Mouse (Mus musculus): ENCODE measurements around the gene Fam185a. TPM values are rescaled to one million over a fixed set of nuclear protein-coding genes. Genes with fewer than 3 reads are reported as not detected.

The Fam185a gene
- total RNA-seq, 2 experiments from 2014 or later: 1.3 to 2.6 TPM

DNA sequence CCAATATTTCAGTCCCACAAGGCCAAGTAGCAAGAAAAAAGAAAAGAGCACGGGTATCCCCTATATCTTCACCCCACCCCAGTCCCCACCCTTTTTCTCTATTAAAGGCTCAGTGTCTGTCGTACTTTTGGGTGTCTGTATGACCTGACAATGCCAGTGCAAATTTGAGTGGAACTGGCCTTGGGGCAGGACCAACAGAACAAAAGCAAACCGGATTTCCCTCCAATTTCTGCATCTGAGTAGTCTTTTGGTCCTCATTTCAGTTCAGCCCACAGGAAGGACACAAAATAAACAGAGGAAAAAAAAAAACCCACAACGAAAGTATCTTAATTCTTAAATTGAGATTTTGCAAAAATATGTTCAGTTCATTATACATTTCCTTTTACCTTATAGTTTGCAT is 6.1 kb upstream of the Fam185a start:
- no peak for ATAC-seq (replicated peaks; ENCODE audit: low FRiP score, poor library complexity, severe bottlenecking)

DNA sequence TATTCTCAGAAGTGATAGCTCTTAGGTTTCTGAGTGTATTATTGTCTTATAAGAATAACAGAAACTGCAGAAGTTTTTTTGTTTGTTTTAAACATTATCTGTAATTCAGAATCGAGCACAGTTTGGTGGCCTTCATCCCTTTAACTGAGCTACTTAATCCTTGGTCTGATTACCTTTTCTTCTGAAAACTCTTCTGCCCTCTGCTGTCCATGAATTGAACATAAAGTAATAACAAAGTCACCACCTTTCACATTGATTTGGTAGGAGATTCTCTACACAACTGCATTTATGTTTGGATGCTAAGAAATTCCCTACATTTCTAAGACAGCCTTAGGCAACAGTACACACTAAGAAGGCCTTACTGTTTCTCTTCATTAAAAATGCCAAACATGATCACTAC is 4.1 kb upstream of the Fam185a start:
- no peak for ATAC-seq (replicated peaks; ENCODE audit: low FRiP score, poor library complexity, severe bottlenecking)

DNA sequence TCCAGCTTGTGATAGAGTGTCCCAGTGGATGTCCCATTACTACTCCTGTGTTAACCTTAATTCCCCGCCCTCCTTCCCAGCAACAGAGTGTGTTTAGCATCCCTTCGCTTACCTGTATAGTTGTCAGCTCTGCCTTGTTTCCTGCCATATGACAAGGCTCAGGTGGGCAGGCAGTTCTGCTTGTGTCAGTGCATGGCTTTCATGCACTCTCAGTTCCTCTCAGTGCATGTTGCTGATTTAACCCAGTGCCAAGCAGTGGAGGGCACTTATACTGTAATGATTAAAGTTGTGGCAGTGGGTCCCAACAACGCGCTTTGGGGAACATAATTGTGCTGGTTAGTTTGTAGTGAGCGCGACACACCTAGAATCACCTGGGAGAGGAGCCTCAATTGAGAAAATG is 1.9 kb downstream of the Fam185a start:
- no peak for ATAC-seq (replicated peaks; ENCODE audit: low FRiP score, poor library complexity, severe bottlenecking)

DNA sequence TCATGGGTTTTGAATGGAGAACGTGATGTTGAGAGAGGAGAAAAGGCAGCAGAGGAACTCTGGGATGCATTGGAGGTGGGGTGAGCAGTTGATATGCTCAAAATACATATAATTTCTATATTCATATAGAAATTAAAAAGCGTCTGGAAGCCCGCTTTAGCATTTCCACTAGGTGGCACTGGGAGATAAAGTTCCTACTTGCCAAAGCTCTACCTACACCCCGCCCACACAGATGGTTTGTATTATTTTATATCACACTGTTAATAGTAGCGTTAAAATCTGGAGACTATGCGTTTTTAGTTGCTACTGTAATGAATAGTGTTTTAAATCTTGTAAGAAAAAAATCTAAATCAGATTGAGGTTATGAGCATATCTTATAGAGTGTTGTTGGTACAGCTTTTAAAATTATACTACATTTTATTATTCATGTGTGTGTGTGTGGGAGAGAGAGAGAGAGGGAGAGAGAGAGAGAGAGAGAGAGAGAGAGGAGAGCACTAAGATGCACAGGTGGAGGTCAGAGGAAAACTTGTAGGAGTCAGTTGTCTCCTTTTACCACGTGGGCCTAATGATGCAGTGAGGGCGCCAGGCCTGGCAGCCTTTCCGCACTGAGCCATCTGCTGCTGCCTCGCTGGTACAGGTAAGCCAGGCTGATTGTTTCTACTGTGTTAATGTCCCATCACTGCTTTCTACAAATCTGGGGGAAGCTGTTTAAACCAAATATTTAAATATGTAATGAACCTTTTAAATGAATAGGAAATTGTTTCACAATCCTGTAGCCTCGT is 9.6 kb downstream of the Fam185a start:
- ATAC-seq (replicated peaks; ENCODE audit: low FRiP score, poor library complexity, severe bottlenecking): no peak

DNA sequence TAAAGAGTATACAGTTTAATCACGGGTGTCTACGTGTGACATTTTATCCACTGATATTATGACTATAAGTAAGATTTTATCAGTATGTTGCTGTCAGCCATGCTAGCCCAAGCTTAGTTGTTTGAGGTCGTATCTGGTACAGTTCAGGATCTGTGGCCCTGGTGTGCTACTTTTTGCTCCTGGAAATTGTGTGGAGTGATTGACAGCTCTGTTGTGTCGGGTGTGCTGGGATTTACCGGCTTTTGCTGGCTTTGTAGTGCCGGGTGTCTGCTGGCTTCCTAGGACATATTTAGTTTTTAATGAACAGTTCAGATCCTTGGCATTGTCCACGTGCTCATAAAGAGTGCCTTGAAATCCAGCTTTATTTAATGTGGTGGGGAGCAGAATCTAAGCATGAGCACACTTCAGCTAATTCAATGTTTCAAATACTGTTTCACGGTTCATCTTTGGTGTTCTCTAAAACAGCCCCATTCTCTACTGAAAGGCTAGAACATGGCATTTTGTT is 11.8 kb downstream of the Fam185a start:
- no peak for ATAC-seq (replicated peaks; ENCODE audit: low FRiP score, poor library complexity, severe bottlenecking)

DNA sequence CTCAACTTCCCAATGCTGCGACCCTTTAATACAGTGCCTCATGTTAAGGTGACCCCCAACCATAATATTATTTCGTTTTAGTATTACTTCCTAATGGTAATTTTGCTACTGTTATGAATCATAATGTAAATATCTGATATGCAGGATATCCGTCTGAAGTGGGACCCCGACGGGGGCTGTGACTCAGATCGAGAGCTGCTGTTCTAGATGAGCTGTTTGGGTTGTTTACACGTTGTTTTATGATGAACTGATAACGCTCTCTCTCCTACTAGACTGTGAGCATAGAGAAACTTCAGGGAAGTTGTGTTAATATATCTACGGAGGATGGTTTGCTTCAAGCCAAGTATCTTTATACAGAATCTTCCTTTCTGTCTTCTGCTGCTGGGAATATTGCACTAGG is 13.7 kb downstream of the Fam185a start:
- no peak for ATAC-seq (replicated peaks; ENCODE audit: low FRiP score, poor library complexity, severe bottlenecking)

DNA sequence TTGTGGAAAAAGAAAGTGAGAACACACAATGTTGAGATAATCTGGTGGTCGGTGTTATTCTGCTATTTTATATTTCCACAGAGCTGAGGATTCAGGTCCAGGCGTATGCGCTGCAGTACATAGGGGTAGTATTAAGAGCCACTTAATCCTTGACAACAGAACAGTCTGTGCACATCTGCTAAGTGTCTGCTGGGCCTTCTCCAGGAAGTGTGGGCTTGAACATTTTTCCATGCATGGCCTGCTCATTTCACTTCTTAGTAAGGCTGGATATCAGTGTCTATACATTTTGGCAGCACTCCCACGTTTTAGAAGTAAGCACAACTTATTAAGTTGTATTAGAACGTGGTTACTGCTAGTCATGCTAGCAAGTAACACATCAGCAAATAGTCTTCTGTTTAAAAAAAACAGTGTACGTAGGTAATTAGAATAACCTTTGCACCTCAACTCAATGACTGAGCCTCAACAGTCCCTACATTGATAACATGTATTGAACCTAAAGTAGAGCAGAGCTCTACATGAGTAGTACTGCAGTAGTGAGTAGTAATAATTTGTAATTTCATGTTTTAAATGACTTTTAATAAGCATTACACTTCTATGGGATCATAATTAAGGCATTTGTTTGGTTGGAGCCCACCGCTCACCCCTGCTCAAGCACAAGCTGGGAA is 14.8 kb downstream of the Fam185a start:
- no peak for ATAC-seq (replicated peaks; ENCODE audit: low FRiP score, poor library complexity, severe bottlenecking)

DNA sequence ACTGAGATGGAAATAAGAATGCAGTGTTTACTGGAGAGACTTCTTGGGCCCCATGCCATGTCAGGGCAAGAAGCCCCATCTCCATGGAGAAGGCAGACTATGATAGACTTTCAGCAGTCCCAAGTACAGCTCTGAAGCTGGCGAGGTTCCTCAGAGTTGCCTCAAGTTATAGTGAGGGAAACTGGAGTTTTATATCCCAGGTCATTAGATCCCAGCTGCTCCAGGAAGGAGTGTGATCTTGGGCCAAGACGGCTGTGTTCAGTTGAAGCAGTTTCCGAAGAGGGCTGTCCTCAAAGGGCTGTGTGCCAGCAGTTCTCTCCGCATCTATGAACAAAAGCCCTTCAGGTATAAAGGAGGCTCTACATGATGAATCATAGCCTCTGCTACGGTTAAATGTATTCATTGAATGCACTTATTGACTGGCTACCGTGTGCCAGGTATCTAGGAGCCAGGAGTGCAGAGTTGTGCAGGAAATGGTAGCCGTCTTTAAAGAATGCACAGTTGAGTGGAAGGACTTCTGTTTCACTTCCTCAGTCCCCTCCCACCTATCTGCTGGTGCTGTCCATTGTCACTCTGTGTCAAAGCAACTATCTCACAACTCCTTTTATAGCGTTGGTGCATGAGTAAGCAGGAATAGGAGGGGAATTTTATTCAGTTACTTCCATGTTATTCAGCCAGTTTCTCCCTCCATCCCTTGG is 16.2 kb downstream of the Fam185a start:
- ATAC-seq (replicated peaks; ENCODE audit: low FRiP score, poor library complexity, severe bottlenecking): no peak

DNA sequence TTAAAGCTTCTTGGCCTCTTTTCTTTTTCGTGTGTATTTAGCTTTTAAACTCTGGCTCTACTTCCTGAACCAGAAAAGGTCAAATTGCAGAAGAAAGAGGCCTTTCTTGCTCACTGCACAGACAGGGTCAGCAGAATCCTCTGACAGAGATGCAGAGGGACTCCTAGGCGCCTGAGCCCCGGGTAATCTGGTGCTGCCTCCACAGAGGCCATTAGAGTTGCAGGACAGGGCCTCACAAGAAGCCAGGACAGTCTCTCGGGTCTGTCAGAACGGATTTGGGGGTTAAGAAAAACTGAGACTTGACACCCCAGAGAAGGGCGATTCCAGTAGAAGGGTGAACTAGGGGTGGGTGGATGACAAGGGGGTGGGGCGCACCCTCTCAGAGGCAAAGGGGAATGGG is 42.6 kb downstream of the Fam185a start:
- ATAC-seq (replicated peaks; ENCODE audit: low FRiP score, poor library complexity, severe bottlenecking): no peak

DNA sequence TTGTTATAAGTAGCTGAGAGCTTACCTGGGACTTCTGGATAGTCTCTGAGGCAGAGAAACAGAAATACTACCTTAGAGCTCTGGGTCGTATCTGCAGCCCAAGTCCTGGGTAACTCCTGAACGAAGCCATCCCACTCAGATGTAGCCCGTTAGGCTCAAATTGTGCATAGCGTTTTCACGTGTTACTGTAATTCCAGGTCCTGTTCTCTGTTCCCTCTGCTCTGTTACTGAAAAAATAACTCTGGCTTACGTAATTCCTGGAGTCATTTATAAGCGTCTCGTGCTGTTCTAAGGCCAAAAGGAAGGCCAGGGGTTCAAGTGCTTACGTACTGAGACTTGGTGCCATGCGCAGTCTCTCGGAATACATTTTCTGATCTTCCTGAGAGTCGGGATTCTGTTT is 43.3 kb downstream of the Fam185a start:
- no peak for ATAC-seq (replicated peaks; ENCODE audit: low FRiP score, poor library complexity, severe bottlenecking)

DNA sequence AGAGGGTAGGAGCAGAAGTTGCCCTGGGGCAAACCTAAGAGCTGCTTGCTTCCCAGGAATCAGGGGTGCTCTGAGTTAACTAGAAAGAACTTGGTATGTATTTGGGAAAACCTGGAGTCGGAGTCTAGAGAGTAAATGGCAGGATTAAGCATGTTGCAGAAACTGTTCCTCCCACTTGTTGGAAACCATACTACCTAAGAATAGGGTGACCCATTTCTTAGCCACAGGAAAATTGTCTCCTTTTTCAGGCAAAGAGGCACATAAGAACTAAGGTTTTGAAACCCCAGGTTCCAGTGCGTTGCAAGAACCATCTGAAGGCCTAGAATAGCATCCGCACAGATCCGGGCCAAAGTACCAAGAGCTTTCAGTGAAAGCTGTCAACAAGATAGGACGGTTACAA is 53.7 kb downstream of the Fam185a start:
- ATAC-seq (replicated peaks; ENCODE audit: low FRiP score, poor library complexity, severe bottlenecking): no peak

DNA sequence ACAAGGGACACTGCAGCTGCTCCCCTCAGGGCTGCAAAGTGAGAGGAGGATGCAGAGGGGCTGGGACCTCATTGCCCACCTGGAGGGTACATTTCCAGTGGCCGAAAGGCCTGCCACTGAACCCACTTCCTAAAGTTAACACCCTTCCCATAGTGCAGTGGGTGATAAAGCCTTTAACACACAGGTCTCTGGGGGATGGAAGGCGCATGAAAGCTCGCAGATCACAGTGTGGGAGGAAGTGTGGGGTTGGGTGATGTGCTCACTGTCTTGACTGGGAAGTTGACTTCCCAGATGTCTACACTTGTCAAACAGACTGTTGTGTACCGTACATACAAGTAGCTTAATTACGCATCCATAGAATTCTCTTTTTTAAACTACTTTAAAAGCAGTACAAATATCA is 55.0 kb downstream of the Fam185a start:
- ATAC-seq (replicated peaks; ENCODE audit: low FRiP score, poor library complexity, severe bottlenecking): no peak

DNA sequence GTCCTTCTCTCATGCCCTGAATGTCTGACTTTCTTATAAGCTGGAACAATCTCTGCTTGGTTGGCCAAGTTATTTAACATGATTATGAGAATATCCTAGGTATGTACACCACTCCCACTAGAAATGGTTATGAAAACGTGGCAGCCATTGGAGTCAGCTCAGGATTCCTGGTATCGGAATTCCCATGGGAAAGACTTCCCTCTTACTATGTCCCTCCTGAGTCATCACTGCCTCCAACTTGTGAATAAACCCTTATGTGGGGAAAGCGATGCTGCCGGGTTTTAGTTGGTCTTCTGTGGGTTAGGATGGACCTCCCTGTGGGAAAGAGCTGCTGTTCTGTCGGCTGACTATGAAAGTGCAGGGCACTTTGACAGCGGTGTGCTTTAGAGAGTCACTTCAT is 56.8 kb downstream of the Fam185a start:
- no peak for ATAC-seq (replicated peaks; ENCODE audit: low FRiP score, poor library complexity, severe bottlenecking)

DNA sequence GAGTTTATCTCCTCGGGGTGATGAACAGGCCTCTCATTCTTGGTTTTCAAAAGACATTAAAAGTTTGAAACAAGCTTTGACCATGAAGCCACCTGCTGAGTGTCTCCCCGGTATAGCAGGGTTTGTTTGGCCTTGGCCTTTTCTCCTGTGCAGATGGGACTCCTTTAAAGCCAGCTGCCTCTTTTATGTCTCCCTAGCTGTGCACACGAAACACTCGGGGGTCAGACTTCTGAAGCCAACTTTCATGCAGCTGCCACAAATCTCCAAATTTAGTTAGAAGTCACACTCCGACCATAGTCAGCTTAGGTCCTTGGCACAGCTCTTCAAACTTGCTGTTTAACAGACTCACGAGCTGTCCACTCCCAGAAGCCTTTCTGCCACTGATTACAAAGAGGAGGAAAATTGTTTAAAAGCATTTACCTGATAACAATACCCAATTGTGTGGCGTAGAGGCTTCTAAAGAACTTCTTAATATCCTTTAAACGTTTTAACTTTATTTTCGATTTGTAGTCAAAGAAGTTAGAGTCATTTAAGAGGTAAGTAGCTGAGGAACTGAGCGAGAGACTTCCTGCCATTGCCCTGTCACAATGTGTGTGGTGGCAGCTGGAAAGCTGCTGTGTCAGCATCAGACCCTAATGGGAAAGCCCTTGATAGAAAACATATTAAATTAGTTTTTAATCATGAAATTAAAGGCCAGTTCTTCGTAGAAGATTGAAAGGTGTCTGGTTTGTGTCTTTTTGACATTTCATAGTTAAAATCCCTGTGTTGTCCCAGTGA is 57.9 kb downstream of the Fam185a start:
- ATAC-seq (replicated peaks; ENCODE audit: low FRiP score, poor library complexity, severe bottlenecking): no peak

DNA sequence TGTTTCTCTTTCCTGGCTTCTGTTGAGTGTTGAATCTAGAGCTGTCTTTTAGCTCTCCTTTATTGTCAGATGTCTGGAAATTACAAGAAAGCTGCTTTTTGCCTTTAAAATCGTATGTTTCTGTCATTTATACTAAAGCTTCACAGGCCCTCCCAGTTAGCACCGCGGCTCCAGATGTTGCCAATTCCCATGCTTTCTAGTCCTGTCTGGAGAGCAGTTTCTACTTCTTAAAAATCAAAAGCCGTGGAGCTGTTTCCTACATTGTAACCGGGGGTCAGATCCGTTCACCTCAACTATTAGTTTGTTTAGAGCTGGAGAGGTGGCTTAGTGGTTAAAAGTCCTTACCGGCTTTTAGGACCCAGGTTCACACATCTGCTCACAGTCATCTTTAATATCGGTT is 58.5 kb downstream of the Fam185a start:
- no peak for ATAC-seq (replicated peaks; ENCODE audit: low FRiP score, poor library complexity, severe bottlenecking)

DNA sequence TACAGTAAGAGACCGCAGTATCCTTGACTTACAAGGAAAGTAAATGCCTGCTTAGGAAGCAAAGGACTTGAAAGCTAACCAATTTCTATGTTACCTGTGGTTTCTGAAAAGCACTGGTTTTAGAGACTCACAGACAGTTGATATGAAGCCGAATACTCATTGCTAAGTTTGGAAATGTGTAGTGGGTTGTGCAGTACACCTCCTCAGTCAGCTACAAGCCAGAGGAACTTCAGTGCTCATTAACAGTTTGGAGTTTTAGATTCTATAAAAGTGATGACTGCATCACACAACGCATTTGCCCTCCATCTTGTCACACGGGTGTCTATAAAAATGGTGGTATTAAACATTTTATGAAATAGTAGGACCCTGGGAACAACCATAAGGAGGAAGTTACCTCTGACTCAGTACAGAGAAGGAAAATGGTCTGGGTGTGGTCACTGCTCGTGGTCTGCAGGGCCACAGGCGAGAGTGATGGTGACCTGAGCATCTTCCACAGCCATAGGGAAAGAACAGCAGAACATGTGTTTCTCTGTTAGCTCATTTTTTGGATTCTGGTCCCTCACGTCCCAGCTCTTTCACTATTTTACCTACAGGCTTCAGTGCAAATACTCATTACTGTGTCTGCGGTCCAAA is 60.6 kb downstream of the Fam185a start:
- no peak for ATAC-seq (replicated peaks; ENCODE audit: low FRiP score, poor library complexity, severe bottlenecking)

DNA sequence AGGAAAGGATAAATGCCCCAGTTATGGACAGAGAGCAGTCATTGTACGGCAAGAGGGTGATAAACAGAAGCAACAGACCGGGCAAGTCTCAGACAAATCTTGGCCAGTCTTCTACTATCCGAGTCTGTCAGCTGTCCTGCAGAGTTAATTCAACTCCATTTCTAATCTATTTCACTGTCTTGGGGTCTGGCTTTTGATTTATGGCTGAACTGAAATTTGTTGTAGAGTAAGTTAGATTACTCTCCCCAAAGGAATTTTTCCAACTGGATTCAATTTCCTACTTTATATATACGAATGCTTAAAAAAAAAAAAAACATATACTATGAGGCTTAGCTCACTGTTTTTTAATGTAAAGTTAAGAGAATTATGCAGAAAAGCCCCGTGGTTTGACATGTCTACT is 62.0 kb downstream of the Fam185a start:
- no peak for ATAC-seq (replicated peaks; ENCODE audit: low FRiP score, poor library complexity, severe bottlenecking)

DNA sequence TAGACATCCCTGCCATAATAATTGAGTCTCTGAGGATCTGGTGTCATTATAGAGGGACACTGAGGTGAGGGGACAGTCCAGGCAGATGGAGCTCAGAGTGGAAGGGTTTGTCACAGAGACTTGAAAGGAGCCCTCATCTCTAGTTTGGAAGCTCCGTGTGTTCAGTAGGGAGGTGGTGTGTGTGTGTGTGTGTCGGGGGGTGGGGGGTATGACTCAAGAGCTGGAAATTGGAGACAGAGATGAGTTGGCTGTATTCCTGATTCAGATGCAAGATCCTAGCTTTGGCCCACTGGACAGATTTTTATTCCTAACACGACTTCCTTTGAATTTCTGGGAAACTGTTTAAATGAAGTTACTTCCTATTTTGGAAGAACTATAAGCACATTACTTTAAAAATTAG is 62.5 kb downstream of the Fam185a start:
- no peak for ATAC-seq (replicated peaks; ENCODE audit: low FRiP score, poor library complexity, severe bottlenecking)

DNA sequence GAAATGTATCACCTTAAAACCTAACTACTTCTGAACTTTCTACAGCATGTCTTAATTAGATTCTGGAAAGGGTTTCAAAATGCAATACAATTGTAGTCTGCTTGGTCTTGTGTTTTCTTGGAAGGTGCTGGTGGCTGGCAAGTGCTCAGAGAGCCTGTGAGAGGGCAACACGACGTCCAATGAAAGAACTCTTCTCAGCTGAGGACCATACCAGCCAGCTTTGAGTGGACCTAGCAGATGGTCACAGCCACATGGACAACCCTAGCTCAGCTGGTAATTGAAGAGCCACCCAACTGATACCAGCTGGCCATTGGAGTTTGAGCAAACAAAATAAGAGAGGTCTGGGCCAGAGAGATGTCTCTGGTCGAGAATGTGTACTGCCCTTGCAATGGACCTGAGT is 63.0 kb downstream of the Fam185a start:
- ATAC-seq (replicated peaks; ENCODE audit: low FRiP score, poor library complexity, severe bottlenecking): no peak

DNA sequence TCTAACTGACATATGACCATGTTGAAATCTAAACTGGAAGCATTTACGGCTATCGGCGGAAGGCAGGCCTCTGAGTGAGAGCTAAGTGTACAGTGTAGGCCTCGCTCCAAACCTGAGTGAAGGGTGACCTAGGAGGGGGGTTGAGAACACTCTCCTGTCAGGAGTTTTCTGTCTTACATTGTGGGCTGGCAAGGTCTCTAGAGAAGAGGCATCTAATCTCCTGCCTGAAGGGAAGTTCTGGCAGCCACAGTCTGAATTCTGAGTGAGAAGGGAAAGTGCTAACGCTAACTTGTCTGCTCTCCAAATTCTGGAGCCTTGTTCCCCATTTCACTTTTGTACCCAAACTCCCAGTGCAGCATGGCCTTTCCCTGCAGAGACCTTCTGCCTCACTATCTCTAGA is 63.7 kb downstream of the Fam185a start:
- no peak for ATAC-seq (replicated peaks; ENCODE audit: low FRiP score, poor library complexity, severe bottlenecking)

Measured in erythroid progenitor cell, adult 5-6 weeks (primary cell).